Mouse (Mus musculus) kidney, adult 2 months (tissue): ENCODE measurements around the gene Rasgrp1. TPM values are rescaled to one million over a fixed set of nuclear protein-coding genes. Genes with fewer than 3 reads are reported as not detected.

Experiments used
- DNase-seq: peaks from one replicate; pipeline ENCODE4 v3.0.0; 2021
- H3K27ac ChIP-seq: fragments of 200-500 bp; 2 replicates; pipeline ENCODE4 v1.5.1; 2012; ENCODE audit warnings: low read depth, low read length, control low read depth, inconsistent platforms; ENCODE audit not compliant: insufficient read depth
- H3K27me3 ChIP-seq: fragments of 200-500 bp; replicated peaks from 2 replicates; pipeline ENCODE4 v1.6.1; 2012; ENCODE audit warnings: mild to moderate bottlenecking, moderate library complexity, low read length, inconsistent platforms; ENCODE audit not compliant: control insufficient read depth, insufficient read depth
- H3K36me3 ChIP-seq: fragments of 200-500 bp; 2 replicates; pipeline ENCODE4 v1.6.1; 2012; ENCODE audit warnings: mild to moderate bottlenecking, moderate library complexity, low read length, inconsistent platforms; ENCODE audit not compliant: control insufficient read depth, insufficient read depth
- H3K4me1 ChIP-seq: fragments of 200-500 bp; 2 replicates; pipeline ENCODE4 v1.6.1; 2011; ENCODE audit warnings: low read length; ENCODE audit not compliant: control insufficient read depth, insufficient read depth
- H3K4me3 ChIP-seq: fragments of 200-500 bp; 2 replicates; pipeline ENCODE4 v1.5.1; 2011; ENCODE audit warnings: mild to moderate bottlenecking, low read depth, low read length, control low read depth; ENCODE audit not compliant: insufficient read depth
- CTCF ChIP-seq: fragments of 200-500 bp; conservative IDR thresholded peaks from 2 replicates; pipeline ENCODE4 v1.5.1; 2011; ENCODE audit warnings: low read depth, mild to moderate bottlenecking, control low read depth, low read length, moderate library complexity, mixed read lengths; ENCODE audit not compliant: insufficient read depth, insufficient read length
- POLR2A ChIP-seq: fragments of 200-500 bp; IDR thresholded peaks from one replicate; pipeline ENCODE4 v1.6.1; 2011; ENCODE audit warnings: low read depth, low read length, control low read depth
- WGBS: fragments of 180-500 bp; shearing (Covaris S2); methylation state at CpG from one replicate; pipeline ENCODE4 v1.1.7; 2018; 5-methylcytosine and 5-hydroxymethylcytosine counted together
- polyA plus RNA-seq: library from polyadenylated mRNA; depleted of rRNA; stranded (reverse); fragments of >200 nt; gene quantifications from 2 replicates; pipeline ENCODE4 v1.2.3, GENCODE M21; 2012

The Rasgrp1 gene
- polyA plus RNA-seq, 1 experiment, result 3.2 TPM

GRCm38 (mm10) chr2:117312030-117312429, 30.8 kb downstream of the Rasgrp1 start:
- H3K4me3 ChIP-seq, result no peak overlapping the region
- WGBS, result 52% methylated on average over 2 of the region's 2 CpGs
- H3K36me3 ChIP-seq, result no peaks in the 10 kb centered on the region
- DNase-seq, result no peak
- TF ChIP-seq POLR2A, result no peak
- no peak for TF ChIP-seq CTCF
- no peaks in the 10 kb centered on the region for H3K27me3 ChIP-seq
- no peaks in the 10 kb centered on the region for H3K4me1 ChIP-seq
- no peak overlapping the region for H3K27ac ChIP-seq

- no peaks in the 10 kb centered on the region for H3K27me3 ChIP-seq
- WGBS, result 67% methylated on average over 1 of the region's 1 CpGs
- H3K4me1 ChIP-seq, result no peaks in the 10 kb centered on the region
- no peak for DNase-seq
- no peaks in the 10 kb centered on the region for H3K36me3 ChIP-seq
- H3K4me3 ChIP-seq, result no peak overlapping the region
- no peak overlapping the region for H3K27ac ChIP-seq
- no peak for TF ChIP-seq CTCF
- no peak for TF ChIP-seq POLR2A
Observed at GRCm38 (mm10) chr2:117311349-117311748, 31.5 kb downstream of the Rasgrp1 start.

- Histone ChIP-seq H3K4me3 (no peak overlapping the region), H3K4me1 (no peaks in the 10 kb centered on the region), H3K27ac (no peak overlapping the region), H3K27me3 (no peaks in the 10 kb centered on the region), H3K36me3 (no peaks in the 10 kb centered on the region)
- TF ChIP-seq POLR2A (no peak), CTCF (no peak)
- 81% methylated on average over 2 of the region's 2 CpGs for WGBS
- DNase-seq, result no peak
Observed at GRCm38 (mm10) chr2:117309046-117309445, 33.8 kb downstream of the Rasgrp1 start.

- TF ChIP-seq CTCF, result no peak
- TF ChIP-seq POLR2A, result no peak
- no peak overlapping the region for H3K27ac ChIP-seq
- no peaks in the 10 kb centered on the region for H3K4me1 ChIP-seq
- H3K27me3 ChIP-seq, result no peaks in the 10 kb centered on the region
- no peaks in the 10 kb centered on the region for H3K36me3 ChIP-seq
- WGBS, result 82% methylated on average over 3 of the region's 3 CpGs
- no peak for DNase-seq
- no peak overlapping the region for H3K4me3 ChIP-seq
Observed at GRCm38 (mm10) chr2:117307959-117308358, 34.8 kb downstream of the Rasgrp1 start.

- H3K4me3 ChIP-seq, result no peak overlapping the region
- no peaks in the 10 kb centered on the region for H3K4me1 ChIP-seq
- H3K36me3 ChIP-seq, result no peaks in the 10 kb centered on the region
- TF ChIP-seq CTCF (no peak), POLR2A (no peak)
- whole genome bisulfite sequencing, result 88% methylated on average over 5 of the region's 5 CpGs
- no peaks in the 10 kb centered on the region for H3K27me3 ChIP-seq
- H3K27ac ChIP-seq, result no peak overlapping the region
- no peak for DNase-seq
Observed at GRCm38 (mm10) chr2:117304941-117305340, 37.9 kb downstream of the Rasgrp1 start.

GRCm38 (mm10) chr2:117303391-117304350, 39.1 kb downstream of the Rasgrp1 start:
- H3K27me3 ChIP-seq, result no peaks in the 10 kb centered on the region
- DNase-seq, result no peak
- H3K4me1 ChIP-seq, result no peaks in the 10 kb centered on the region
- H3K4me3 ChIP-seq, result no peak overlapping the region
- H3K27ac ChIP-seq, result no peak overlapping the region
- 84% methylated on average over 12 of the region's 12 CpGs for WGBS
- TF ChIP-seq POLR2A (no peak), CTCF (no peak)
- H3K36me3 ChIP-seq, result no peaks in the 10 kb centered on the region
